Mouse (Mus musculus) heart, embryonic 15.5 days (tissue): ENCODE data around the gene Phf13. TPM values are rescaled to one million over a fixed set of nuclear protein-coding genes. Genes with fewer than 3 reads are reported as not detected.

Experiments
- ATAC-seq: fragments of 200-750 bp; cut with Nextera tagmentation; replicated peaks from 2 replicates; pipeline ENCODE4 v1.8.0; 2017; ENCODE audit warnings: low read depth, moderate TSS enrichment; ENCODE audit not compliant: insufficient number of reproducible peaks, insufficient read depth, low FRiP score
- H3K27ac ChIP-seq: fragments of 300-500 bp; sonication (generic); 2 replicates; pipeline ENCODE4 v1.5.1; 2015; ENCODE audit warnings: mild to moderate bottlenecking, inconsistent platforms
- H3K27me3 ChIP-seq: fragments of 300-500 bp; sonication (generic); 2 replicates; pipeline ENCODE4 v1.6.1; 2015; ENCODE audit warnings: inconsistent platforms
- H3K36me3 ChIP-seq: fragments of 300-500 bp; sonication (generic); 2 replicates; pipeline ENCODE4 v1.6.1; 2015; ENCODE audit warnings: mild to moderate bottlenecking, inconsistent platforms
- H3K4me1 ChIP-seq: fragments of 300-500 bp; sonication (generic); replicated peaks from 2 replicates; pipeline ENCODE4 v1.6.1; 2015; ENCODE audit warnings: inconsistent platforms
- H3K4me2 ChIP-seq: fragments of 300-500 bp; sonication (generic); 2 replicates; pipeline ENCODE4 v1.6.1; 2015; ENCODE audit warnings: inconsistent platforms, mild to moderate bottlenecking, moderate library complexity
- H3K4me3 ChIP-seq: fragments of 300-500 bp; sonication (generic); 2 replicates; pipeline ENCODE4 v1.5.1; 2015; ENCODE audit warnings: mild to moderate bottlenecking, inconsistent platforms
- H3K9ac ChIP-seq: fragments of 300-500 bp; sonication (generic); 2 replicates; pipeline ENCODE4 v1.6.1; 2015; ENCODE audit warnings: mild to moderate bottlenecking, inconsistent platforms
- H3K9me3 ChIP-seq: fragments of 300-500 bp; sonication (generic); replicated peaks from 2 replicates; pipeline ENCODE4 v1.6.1; 2016; ENCODE audit warnings: inconsistent platforms
- WGBS: fragments of 180-500 bp; shearing (Covaris S2); methylation state at CpG from one replicate; pipeline ENCODE4 v1.1.7; 2015; ENCODE audit warnings: mixed read lengths; 5-methylcytosine and 5-hydroxymethylcytosine counted together
- polyA plus RNA-seq: library from polyadenylated mRNA; unstranded; fragments of >200 nt; fragmentation: Nextera tagmentation; extraction: Ambion mirVana; gene quantifications from 2 replicates; pipeline ENCODE4 v1.2.1, GENCODE M21; 2015

The Phf13 gene
- polyA plus RNA-seq, 1 experiment from 2014 or later = 15.2 TPM

DNA sequence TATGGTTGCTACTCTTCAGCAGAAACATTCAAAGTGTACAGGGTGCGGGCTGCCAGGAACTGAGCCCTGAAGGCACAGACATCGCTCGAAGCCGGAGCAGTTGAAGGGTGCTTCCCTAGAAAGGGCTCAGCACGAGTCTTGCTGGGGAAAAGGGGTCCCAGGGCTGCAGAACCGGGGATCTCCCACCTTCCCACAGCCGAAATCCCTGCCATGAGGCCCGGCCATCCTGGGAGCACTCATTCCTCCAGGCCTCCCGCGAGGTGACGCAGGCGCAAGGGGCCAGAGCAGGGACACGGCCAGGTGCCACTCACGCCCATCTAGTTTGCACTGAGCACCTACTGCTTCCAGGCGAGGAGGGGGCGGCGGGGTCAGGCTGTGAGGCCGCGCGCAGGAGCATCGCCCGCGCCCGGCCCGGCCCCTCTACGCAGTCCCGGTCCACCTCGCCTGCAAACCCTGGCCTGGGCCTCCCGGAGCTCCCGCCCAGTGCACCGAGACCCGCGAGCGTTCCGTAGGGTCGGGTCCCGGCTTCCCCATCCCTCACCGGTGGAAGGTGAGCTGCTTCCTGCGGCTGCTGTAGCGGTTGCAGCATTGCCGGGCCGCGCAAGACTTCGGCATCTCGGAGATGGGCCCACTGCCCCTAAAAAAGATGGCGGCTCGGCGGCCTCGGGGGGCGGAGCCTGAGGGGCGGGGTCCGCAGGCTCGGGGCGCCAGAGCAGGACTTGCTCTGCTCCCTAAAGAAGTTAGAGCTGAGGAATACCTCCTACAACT is 7.5 kb downstream of the Phf13 start, which contains the start of gene Thap3:
Gene Thap3, minus strand, starts transcription at position 656 of the 768 bp plus-strand sequence.
- no peaks in the 10 kb centered on the region for H3K27me3 ChIP-seq
- H3K4me3 ChIP-seq = peak within 1 kb of the TSS; percentile 96
- peaks cover 43% of the 10 kb centered on the region for H3K4me1 ChIP-seq
- H3K9me3 ChIP-seq = no peaks in the 10 kb centered on the region
- H3K9ac ChIP-seq = peak within 1 kb of the TSS; percentile 94
- peak within 1 kb of the TSS; percentile 83 for H3K4me2 ChIP-seq
- peak; percentile 66 for ATAC-seq
- H3K36me3 ChIP-seq = peaks cover 26% of the 10 kb centered on the region
- peak within 1 kb of the TSS; percentile 83 for H3K27ac ChIP-seq
- WGBS = 1% methylated on average over 52 of the region's 54 CpGs

DNA sequence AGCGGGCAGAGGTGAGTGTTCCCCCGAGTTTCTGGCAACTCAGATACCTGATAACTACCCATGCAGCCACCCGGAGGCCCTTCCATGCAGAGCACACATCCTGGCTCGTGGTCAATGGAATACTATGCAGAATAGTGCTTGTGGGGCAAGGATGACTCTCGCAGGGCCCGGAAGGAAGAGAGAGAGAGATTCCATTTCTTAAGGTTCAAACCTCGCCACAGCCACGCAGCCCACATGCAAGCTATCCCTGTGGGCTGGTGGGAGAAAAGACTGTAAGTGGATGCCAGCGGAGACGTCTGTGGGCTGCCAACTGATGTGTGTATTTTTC is 8.1 kb downstream of the Phf13 start:
- peak overlapping the region; percentile 96 for H3K4me3 ChIP-seq
- no peak for ATAC-seq
- no peaks in the 10 kb centered on the region for H3K9me3 ChIP-seq
- H3K4me1 ChIP-seq = peaks cover 43% of the 10 kb centered on the region
- peak overlapping the region; percentile 94 for H3K9ac ChIP-seq
- peak overlapping the region; percentile 83; the same call in 1 of the 2 replicates for H3K27ac ChIP-seq
- peak overlapping the region; percentile 83 for H3K4me2 ChIP-seq
- WGBS = 23% methylated on average over 10 of the region's 10 CpGs
- H3K27me3 ChIP-seq = no peaks in the 10 kb centered on the region
- peaks cover 26% of the 10 kb centered on the region for H3K36me3 ChIP-seq

DNA sequence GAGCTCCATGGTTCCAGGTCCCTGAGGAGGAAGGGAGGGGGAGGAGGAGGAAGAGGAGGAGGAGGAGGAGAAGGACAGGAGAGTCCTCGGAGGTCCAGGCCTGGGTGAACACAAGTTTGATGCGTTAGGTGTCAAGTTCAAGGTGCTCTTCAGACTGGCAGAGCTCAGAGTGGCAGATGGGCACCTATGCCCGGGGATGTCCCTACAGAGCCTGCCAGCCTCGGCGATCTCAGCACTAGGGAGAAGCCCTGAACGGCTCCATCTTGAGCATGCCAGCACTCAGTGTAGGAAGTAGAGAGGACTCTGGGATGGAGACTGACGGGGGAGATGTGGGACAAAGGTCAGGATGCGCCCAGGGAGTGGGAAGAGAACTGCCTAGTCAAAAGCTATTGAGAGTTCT is 9.4 kb downstream of the Phf13 start:
- ATAC-seq = no peak
- Histone ChIP-seq H3K27ac (no peak overlapping the region), H3K9me3 (no peaks in the 10 kb centered on the region), H3K4me1 (peaks cover 42% of the 10 kb centered on the region), H3K4me3 (no peak overlapping the region), H3K4me2 (no peak overlapping the region), H3K9ac (no peak overlapping the region), H3K36me3 (peaks cover 16% of the 10 kb centered on the region), H3K27me3 (no peaks in the 10 kb centered on the region)
- 67% methylated on average over 8 of the region's 8 CpGs for WGBS

DNA sequence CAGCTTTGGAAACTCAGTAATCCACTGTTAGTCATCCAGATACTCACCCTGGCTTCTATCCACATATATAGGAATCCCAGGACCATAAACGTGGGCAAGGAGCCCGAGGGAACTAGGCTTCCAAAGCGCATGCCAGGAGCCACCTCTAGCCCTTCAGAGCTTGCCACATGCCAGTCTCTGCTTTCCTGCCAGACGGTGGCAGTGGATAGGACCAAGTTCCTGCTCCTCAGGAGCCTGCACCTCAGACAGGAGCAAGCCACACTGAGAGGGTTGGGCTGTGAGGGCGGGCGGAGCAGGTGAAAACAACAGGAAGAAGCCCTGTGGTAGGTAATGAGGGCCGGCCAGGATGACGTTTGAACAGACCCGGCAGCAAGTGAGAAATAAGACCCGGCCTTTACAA is 10.2 kb downstream of the Phf13 start:
- Histone ChIP-seq H3K9me3 (no peaks in the 10 kb centered on the region), H3K4me3 (no peak overlapping the region), H3K27me3 (no peaks in the 10 kb centered on the region), H3K4me2 (no peak overlapping the region), H3K27ac (no peak overlapping the region), H3K4me1 (peaks cover 42% of the 10 kb centered on the region), H3K36me3 (peaks cover 9% of the 10 kb centered on the region), H3K9ac (no peak overlapping the region)
- ATAC-seq = no peak
- 41% methylated on average over 10 of the region's 10 CpGs for WGBS

DNA sequence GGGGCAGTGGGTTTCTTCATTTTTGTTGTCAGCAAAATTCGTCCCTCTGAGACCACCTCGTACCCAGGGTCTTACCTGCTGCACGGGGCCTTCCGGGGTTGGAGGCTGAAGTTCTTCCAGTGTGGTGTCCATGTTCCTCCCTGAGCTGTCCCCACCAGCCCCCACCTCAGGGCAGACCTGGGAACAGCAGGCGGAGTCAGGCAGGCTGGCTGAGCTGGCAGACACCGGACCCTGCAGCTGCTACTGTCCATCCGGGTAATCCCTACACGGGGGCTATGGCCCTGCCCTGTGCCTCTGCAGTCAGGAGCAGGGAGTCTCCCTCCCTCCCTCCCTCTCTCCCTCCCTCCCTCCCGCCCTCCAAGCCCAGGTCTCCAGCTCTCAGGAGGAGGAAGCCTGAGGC is 12.5 kb downstream of the Phf13 start:
- ATAC-seq = no peak
- 0 out of 2 replicates have a peak overlapping the region, but pooled peaks have one; percentile 6 for H3K4me2 ChIP-seq
- H3K27me3 ChIP-seq = no peaks in the 10 kb centered on the region
- peaks cover 37% of the 10 kb centered on the region for H3K4me1 ChIP-seq
- H3K36me3 ChIP-seq = peaks cover 12% of the 10 kb centered on the region
- no peak overlapping the region for H3K9ac ChIP-seq
- no peak overlapping the region for H3K4me3 ChIP-seq
- H3K9me3 ChIP-seq = no peaks in the 10 kb centered on the region
- H3K27ac ChIP-seq = no peak overlapping the region
- 28% methylated on average over 8 of the region's 9 CpGs for WGBS

DNA sequence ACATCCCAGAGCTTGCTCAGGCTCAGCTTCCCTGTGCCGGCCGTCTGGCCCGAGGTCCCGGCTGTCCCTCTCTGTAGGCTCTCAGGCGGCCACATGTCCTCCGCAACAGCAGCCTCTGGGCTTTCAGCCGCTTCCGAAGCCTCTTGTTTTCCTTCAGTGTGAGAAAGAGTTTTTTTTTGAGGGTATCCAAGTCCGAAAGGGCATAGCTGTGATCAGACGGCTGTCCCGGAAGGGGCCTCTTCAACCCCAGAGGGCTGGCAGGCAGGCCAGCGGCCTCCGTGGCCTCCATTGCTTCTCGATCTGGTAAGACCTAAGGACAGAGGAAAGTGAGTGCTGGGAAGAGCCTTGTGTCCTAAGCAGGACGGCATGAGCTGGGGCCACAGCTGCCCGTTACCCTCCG is 13.0 kb downstream of the Phf13 start:
- no peak for ATAC-seq
- no peak overlapping the region for H3K27ac ChIP-seq
- H3K4me2 ChIP-seq = 0 out of 2 replicates have a peak overlapping the region, but pooled peaks have one; percentile 6
- H3K9me3 ChIP-seq = no peaks in the 10 kb centered on the region
- H3K4me1 ChIP-seq = peaks cover 34% of the 10 kb centered on the region
- no peak overlapping the region for H3K4me3 ChIP-seq
- WGBS = 57% methylated on average over 17 of the region's 17 CpGs
- H3K9ac ChIP-seq = no peak overlapping the region
- peaks cover 15% of the 10 kb centered on the region for H3K36me3 ChIP-seq
- H3K27me3 ChIP-seq = no peaks in the 10 kb centered on the region

DNA sequence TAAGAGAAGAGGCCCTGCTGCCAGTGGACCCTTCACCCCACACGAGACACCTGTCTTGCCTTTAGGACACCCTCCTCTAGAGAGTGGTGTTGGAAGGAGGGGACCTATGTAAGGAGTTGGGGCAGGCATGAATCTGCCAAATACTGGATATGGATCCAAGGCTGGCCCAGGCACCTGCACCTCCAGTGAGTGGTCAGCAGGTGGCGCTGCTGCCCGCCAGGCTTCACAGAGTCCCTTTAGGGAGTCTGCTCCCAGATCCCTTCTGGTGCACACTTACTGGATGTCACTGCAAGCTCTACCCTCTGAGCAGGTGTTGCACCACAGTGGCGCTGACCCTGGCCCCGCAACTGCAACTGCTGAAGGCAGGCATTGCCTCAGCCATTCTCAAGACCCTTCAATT is 14.7 kb downstream of the Phf13 start:
- peak; percentile 43 for ATAC-seq
- no peak overlapping the region for H3K4me3 ChIP-seq
- H3K27me3 ChIP-seq = no peaks in the 10 kb centered on the region
- no peak overlapping the region for H3K9ac ChIP-seq
- no peaks in the 10 kb centered on the region for H3K9me3 ChIP-seq
- peaks cover 27% of the 10 kb centered on the region for H3K36me3 ChIP-seq
- H3K4me1 ChIP-seq = peaks cover 20% of the 10 kb centered on the region
- no peak overlapping the region for H3K27ac ChIP-seq
- WGBS = 11% methylated on average over 5 of the region's 5 CpGs
- no peak overlapping the region for H3K4me2 ChIP-seq

DNA sequence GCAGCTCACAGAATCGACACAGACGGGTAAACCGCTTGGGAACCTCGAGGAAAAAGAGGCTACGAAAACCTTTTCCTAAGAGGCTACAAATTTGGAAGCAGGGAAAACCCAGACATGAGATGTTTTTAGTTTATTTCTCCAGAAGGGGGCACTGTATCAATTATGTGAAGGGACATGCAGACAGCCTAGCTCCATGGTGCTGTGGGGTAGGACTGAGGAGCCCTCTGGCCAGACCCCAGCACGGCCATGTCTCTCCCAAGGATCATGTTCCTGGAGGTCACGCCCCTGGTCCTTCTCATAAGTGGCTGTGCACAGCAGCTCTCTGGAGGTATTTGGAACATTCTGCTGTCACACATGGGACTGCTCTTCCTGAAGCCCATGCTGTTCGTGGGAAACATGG is 15.4 kb downstream of the Phf13 start:
- no peak overlapping the region for H3K27ac ChIP-seq
- H3K9ac ChIP-seq = no peak overlapping the region
- WGBS = 70% methylated on average over 8 of the region's 8 CpGs
- H3K4me2 ChIP-seq = no peak overlapping the region
- peaks cover 28% of the 10 kb centered on the region for H3K36me3 ChIP-seq
- no peak for ATAC-seq
- H3K4me3 ChIP-seq = no peak overlapping the region
- H3K27me3 ChIP-seq = no peaks in the 10 kb centered on the region
- H3K4me1 ChIP-seq = peaks cover 14% of the 10 kb centered on the region
- H3K9me3 ChIP-seq = no peaks in the 10 kb centered on the region

DNA sequence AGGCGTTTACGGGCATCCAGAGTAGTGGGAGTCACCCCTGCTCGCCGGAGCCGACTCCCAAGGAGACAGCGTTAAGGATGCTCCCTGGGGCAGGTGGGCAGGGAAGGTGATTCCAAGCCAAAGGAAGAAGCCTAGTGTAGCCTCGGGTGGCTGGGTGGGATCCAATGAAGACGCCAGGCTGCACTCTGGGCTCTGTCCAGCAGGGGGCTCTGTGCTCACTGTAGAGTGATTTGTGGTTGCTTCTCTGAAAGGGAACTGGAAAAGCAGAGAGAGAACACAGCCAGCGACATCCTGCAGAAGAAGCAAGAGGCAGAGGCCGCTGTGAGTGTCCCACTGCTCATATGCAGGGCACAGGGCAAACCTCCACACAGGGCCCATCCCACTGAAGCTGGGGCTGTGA is 18.3 kb downstream of the Phf13 start:
- Histone ChIP-seq H3K27me3 (no peaks in the 10 kb centered on the region), H3K9ac (no peak overlapping the region), H3K4me3 (no peak overlapping the region), H3K36me3 (peaks cover 51% of the 10 kb centered on the region), H3K4me2 (no peak overlapping the region), H3K4me1 (no peaks in the 10 kb centered on the region), H3K27ac (no peak overlapping the region), H3K9me3 (no peaks in the 10 kb centered on the region)
- WGBS = 35% methylated on average over 10 of the region's 10 CpGs
- ATAC-seq = no peak

DNA sequence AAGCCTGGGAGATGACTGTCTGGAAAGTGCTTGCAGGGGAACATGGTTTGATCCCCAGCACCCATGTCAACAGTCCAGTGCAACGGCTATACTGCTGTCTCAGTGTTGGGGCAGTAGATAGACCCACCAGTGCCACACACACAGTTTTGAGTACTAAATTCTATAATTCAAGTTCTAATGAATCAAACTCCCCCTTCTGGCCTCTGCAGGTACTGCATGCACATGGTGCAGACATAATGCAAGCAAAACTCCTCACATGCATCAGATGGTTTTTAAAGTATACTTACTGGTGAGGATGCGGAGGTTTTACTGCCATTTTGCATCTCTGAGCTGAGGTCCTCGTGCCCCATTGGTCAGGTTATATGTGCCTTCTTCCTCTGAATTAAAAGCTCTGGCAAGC is 20.6 kb downstream of the Phf13 start:
- Histone ChIP-seq H3K9ac (no peak overlapping the region), H3K4me1 (no peaks in the 10 kb centered on the region), H3K4me3 (no peak overlapping the region), H3K9me3 (no peaks in the 10 kb centered on the region), H3K27ac (no peak overlapping the region), H3K4me2 (no peak overlapping the region), H3K36me3 (peaks cover 59% of the 10 kb centered on the region), H3K27me3 (no peaks in the 10 kb centered on the region)
- 90% methylated on average over 3 of the region's 3 CpGs for WGBS
- ATAC-seq = no peak

DNA sequence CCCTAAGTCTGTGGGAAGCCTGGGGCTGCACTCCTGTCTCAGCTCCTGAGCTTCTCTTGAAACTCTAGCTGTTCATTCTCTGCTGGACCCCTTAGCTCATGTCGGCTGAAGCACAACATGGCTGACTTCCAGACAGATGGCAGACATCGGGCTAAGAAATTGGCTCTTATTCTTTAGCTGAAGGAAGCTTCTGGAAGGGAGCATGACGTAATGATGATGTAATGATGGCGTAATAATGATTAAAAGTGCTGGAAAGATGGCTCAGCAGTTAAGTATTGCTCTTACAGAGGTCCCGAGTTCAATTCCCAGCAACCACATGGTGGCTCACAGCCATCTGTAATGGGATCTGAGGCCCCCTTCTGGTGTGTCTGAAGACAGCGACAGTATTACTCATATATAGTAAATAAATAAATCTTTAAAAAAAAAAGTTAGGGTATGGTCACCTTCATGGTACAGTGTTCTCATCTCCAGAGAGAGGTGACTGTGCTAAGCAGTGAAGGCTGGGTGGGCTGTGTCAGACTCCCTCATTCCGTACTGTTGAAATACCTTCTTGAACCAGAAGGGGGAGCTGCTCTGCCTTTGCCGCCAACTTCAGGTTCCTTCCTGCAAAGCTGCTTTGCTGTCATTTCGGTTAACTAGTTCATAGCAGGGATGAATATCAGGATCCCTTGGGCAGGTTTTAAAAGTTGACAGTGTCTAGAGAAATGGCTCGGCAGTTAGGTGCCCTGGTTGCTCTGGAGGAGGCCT is 23.7 kb downstream of the Phf13 start:
- H3K4me2 ChIP-seq = no peak overlapping the region
- 63% methylated on average over 10 of the region's 10 CpGs for WGBS
- no peaks in the 10 kb centered on the region for H3K4me1 ChIP-seq
- ATAC-seq = no peak
- H3K4me3 ChIP-seq = no peak overlapping the region
- no peak overlapping the region for H3K9ac ChIP-seq
- peaks cover 61% of the 10 kb centered on the region for H3K36me3 ChIP-seq
- H3K9me3 ChIP-seq = no peaks in the 10 kb centered on the region
- H3K27ac ChIP-seq = no peak overlapping the region
- no peaks in the 10 kb centered on the region for H3K27me3 ChIP-seq
